Mouse (Mus musculus): ENCODE data around the gene A430005L14Rik. TPM values are rescaled to one million over a fixed set of nuclear protein-coding genes. Genes with fewer than 3 reads are reported as not detected.

Gene A430005L14Rik
- total RNA-seq, 2 experiments from 2014 or later: 17.9 to 20.8 TPM

GRCm38 (mm10) chr4:153968063-153968462 lies 11.0 kb downstream of the A430005L14Rik start:
- DNase-seq (ENCODE audit: low spot score in 2 of 2): no peak

DNA sequence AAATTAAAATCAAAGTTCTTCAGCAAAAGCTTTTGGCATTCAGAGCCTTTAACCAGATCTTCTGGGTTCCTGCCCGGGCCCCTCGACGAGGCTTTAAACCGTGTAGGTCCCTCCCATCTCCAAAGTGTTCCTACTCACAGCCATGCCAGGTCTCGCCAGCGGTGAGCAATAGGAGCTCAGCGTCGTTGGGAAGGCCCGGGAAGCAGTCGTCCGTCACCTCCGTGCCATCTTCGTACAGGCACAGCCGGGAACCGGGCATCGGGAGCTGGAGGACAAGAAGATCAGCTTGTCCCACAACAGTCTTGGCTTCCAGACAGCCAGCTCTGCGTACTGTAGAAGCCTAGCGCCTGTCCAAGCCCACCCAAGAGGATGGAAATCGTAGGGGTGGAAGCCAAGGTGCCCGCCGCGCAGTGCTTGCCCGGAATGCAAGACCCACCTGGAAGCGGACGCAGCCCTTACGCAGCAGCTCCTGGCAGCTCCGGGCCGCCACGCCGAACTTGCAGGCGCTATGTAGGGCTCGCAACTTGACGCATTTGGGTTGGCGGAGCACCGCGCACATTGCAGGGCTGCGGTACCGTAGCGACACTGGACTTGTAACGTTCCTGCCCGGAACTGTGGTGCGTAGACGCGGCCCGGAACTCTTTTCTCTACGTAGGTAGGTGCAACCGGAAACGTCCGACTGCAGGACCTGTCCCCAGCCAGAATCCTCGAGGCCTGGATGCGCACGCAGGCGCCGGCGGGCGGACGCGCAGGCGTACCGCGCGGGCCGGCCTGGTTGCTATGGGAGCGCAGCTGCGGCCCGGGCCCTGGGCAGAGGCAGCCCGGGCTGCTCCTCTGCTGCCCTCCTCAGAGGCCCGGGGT lies 17.6 kb downstream of the A430005L14Rik start, which contains the start of the genes Dffb and Cep104:
TSS of gene Dffb (minus strand) at position 696 of the 861 bp plus-strand sequence.
TSS of gene Cep104 (plus strand) at position 764 of the 861 bp plus-strand sequence.
- DNase-seq (ENCODE audit: low spot score in 2 of 2): peak; percentile 94 to 97

DNA sequence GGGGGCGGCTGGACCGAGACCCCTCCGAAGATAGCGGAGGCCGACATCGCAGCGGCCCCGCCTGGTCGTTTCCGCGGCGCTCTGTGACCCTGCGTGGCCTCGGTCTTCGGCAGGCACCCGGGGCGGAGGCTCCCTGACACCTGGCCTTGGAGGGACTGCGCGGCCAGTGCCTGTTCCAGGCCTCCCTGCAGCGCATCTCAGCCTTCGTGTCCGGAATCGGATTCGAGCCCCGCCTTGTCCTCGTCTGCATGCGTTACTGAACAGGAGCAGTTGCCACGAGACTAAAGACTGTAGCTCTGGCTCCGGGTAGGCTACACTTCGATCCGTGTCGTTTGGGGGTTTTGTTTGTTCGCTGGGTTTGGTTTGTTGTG lies 18.2 kb downstream of the A430005L14Rik start:
- no peak for DNase-seq (ENCODE audit: low spot score in 2 of 2)

DNA sequence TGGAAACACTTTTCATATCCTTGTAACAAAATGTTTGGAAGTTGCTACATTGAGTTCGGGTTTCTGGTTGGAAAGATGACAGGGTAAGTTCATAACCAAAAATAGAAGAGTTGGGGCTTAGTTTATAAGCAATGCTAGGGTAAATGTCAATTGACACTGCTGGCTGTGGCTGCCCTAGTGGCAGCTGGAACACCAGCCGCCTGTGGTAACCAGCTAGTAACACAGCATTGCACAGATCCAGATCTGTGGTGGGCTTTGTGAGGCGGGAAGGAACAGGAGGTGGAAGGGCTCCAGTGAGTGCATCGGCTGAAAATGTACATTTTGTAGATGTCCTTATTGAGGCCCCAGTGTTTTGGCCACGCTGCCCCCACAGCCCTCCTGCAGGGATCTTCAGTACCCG lies 18.7 kb downstream of the A430005L14Rik start:
- DNase-seq (ENCODE audit: low spot score in 2 of 2): no peak

GRCm38 (mm10) chr4:153979243-153979642 lies 22.2 kb downstream of the A430005L14Rik start:
- no peak for DNase-seq (ENCODE audit: low spot score in 2 of 2)

DNA sequence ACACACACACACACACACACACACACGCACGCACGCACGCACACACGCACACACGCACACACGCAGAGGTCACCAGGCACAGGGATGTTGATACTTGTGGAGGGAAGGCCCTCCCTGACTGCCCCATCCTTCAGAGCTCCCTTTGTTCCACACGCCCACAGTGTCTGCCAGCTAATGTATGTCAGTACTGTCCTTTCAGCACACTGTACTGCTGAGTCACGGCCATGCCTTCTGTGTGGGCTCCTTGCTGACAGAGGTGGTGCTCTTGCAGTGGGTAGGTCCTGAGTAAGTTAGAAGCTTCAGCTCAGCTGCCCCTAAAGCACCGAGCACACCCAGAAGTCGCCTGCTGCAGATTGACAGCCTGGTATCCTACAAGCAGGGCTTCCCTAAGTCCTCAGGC lies 23.4 kb downstream of the A430005L14Rik start:
- no peak for DNase-seq (ENCODE audit: low spot score in 2 of 2)

- no peak for DNase-seq (ENCODE audit: low spot score in 2 of 2)
Observed at GRCm38 (mm10) chr4:153992715-153993114, 35.7 kb downstream of the A430005L14Rik start.

DNA sequence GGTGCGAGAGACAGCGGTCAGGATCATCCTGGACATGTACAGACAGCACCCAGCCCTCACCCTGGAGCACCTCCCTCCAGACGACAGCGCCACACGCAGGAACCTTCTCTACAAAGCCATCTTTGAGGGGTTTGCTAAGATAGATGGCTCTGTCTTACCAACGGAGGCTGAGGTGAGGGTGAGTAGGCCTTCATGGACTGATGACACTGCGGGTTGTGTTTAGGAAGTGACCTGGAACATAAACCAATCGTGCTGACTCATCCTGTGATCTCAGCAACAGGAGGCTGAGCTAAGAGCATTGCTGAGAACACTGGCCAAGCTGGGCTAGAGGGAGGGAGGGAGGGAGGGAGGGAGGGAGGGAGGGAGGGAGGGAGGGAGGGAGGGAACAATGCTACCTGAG lies 36.5 kb downstream of the A430005L14Rik start:
- no peak for DNase-seq (ENCODE audit: low spot score in 2 of 2)

GRCm38 (mm10) chr4:154005488-154005887 lies 48.5 kb downstream of the A430005L14Rik start:
- DNase-seq (ENCODE audit: low spot score in 2 of 2): no peak

DNA sequence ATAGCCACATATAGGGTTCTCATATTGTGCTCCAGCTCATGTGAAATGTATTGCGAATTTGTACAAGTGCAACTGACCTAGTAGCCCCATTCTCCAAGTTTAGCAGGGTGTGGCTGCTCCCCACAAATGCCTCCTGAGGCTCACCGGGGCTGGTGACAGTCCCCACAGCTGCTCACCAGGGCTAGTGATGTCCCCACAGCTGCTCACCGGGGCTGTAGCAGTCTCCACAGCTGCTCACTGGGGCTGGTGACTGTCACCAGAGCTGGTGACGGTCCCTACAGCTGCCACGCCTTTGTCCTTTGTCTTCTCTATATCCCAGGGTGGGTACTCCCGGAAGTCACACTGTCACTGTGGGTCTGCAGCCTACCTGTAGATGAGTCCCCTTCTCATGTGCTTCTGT lies 49.2 kb downstream of the A430005L14Rik start:
- DNase-seq (ENCODE audit: low spot score in 2 of 2): no peak

- DNase-seq (ENCODE audit: low spot score in 2 of 2): no peak
Observed at GRCm38 (mm10) chr4:154007759-154008158, 50.7 kb downstream of the A430005L14Rik start.

DNA sequence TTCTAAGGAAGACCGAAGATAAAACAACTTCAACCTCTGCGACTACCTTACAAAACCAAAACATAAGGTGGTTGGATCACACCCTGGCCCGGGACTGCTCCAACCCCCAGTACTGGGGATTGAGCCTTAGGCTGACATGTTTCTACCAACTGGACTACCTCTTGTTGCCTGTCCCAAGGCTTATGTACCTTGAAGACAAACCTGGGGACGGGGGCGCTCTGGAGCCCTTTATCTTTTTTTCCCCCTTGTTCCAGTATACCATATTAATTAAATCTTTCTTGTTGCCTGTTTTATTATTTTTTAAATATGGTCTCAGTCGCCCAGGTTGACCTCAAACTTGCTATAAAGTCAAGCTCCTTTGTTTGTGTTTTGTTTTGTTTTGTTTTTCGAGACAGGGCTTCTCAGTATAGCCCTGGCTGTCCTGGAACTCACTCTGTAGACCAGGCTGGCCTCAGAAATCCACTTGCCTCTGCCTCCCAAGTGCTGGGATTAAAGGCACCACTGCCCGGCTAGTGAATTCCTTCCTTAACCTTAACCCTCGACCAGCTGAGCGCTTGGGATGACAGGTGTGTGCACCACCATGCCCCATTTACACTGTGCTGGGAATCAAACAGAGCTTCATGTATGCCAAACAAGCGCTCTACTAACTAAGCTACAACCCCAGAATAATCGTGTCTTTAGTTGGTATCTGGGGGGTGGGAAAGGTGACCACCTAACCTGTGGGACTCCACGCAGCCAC lies 54.0 kb downstream of the A430005L14Rik start:
- DNase-seq (ENCODE audit: low spot score in 2 of 2): no peak

Other genes starting within 250 kb of the A430005L14Rik start
- gene Dffb, start 17.9 kb downstream of the A430005L14Rik start, total RNA-seq (2021): 10 to 100 TPM; 10.0 to 16.9 TPM
- gene Cep104, start 18.0 kb downstream of the A430005L14Rik start, total RNA-seq (2021): 10 to 100 TPM; 28.8 to 29.4 TPM
- gene Lrrc47, start 54.5 kb downstream of the A430005L14Rik start, total RNA-seq (2021): 10 to 100 TPM; 49.4 to 67.7 TPM
- 1 to 10 TPM; 6.8 to 10.0 TPM for gene Smim1, start 69.0 kb downstream of the A430005L14Rik start, total RNA-seq (2021)
- gene Ccdc27, start 85.4 kb downstream of the A430005L14Rik start, total RNA-seq (2021): 1 to 10 TPM; 1.0 to 1.7 TPM
- 1 to 10 TPM; 3.8 to 4.0 TPM for gene Trp73, start 183.0 kb downstream of the A430005L14Rik start, total RNA-seq (2021)
- 10 to 100 TPM; 29.7 to 36.1 TPM for gene Wrap73, start 185.1 kb downstream of the A430005L14Rik start, total RNA-seq (2021)
- gene Tprgl, start 203.4 kb downstream of the A430005L14Rik start, total RNA-seq (2021): 100 to 1,000 TPM; 156 to 166 TPM
- gene Megf6, start 213.5 kb downstream of the A430005L14Rik start, total RNA-seq (2021): 10 to 100 TPM in 1 of 2 experiments, 1 to 10 TPM in 1; 9.4 to 11.6 TPM